Mouse (Mus musculus): ENCODE data around the gene Rnf186.

- TF ChIP-seq POLR2A (IDR thresholded peaks at IDR 0.05; ENCODE audit: borderline replicate concordance, low read depth, low read length): no peak
- no peak for TF ChIP-seq CTCF (IDR thresholded peaks at IDR 0.05; ENCODE audit: low read depth, low read length)
These were observed 37.2 kb downstream of the Rnf186 start for GRCm38 (mm10) chr4:139004067-139004466.
